Mouse (Mus musculus) cerebellum, postnatal 4 days (tissue): ENCODE results near the gene Gm10720.
"Not testable (repeated sequence)": the region's sequence is repeated elsewhere in the genome, so short reads cannot be mapped to it uniquely, and the experiment has no call there.

Experiments used
- DNase-seq, 2 experiments: peaks; one replicate each; pipeline ENCODE4 v3.0.0; 2022; ENCODE audit warnings: low spot score in 2 of 2, mixed read lengths in 1 of 2

Gm10720 gene

GRCm38 (mm10) chr9:3025653-3026052 is 10.2 kb downstream of the Gm10720 start:
- DNase-seq, result peak; percentile 90 to 94

DNA sequence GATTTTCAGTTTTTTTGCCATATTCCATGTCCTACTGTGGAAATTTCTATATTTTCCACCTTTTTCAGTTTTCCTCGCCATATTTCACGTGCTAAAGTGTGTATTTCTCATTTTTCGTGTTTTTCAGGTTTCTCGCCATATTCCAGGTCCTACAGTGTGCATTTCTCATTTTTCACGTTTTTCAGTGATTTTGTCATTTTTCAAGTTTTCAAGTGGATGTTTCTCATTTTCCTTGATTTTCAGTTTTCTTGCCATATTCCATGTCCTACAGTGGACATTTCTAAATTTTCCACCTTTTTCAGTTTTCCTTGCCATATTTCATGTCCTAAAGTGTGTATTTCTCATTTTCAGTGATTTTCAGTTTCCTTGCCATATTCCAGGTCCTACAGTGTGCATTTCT is 10.7 kb downstream of the Gm10720 start:
- DNase-seq, result peak; percentile 20 to 38

GRCm38 (mm10) chr9:3026741-3027140 is 11.3 kb downstream of the Gm10720 start:
- DNase-seq, result peak; percentile 23 to 26

DNA sequence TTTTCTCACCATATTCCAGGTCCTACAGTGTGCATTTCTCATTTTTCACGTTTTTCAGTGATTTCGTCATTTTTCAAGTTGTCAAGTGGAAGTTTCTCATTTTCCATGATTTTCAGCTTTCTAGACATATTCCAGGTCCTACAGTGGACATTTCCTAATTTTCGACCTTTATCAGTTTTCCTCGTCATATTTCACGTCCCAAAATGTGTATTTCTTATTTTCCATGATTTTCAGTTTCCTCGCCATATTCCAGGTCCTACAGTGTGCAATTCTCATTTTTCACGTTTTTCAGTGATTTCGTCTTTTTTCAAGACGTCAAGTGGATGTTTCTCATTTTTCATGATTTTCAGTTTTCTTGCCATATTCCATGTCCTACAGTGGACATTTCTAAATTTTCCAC is 11.7 kb downstream of the Gm10720 start:
- not testable (repeated sequence) for DNase-seq

GRCm38 (mm10) chr9:3029276-3030000 is 14.0 kb downstream of the Gm10720 start:
- DNase-seq, result peak; percentile 61 to 69

DNA sequence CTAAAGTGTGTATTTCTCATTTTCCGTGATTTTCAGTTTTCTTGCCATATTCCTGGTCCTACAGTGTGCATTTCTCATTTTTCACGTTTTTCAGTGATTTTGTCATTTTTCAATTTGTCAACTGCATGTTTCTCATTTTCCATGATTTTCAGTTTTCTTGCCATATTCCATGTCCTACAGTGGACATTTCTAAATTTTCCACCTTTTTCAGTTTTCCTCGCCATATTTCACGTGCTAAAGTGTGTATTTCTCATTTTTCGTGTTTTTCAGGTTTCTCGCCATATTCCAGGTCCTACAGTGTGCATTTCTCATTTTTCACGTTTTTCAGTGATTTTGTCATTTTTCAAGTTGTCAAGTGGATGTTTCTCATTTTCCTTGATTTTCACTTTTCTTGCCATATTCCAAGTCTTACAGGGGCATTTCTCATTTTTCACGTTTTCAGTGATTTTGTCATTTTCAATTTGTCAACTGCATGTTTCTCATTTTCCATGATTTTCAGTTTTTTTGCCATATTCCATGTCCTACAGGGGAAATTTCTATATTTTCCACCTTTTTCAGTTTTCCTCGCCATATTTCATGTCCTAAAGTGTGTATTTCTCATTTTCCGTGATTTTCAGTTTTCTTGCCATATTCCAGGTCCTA is 15.3 kb downstream of the Gm10720 start:
- DNase-seq, result not testable (repeated sequence)

DNA sequence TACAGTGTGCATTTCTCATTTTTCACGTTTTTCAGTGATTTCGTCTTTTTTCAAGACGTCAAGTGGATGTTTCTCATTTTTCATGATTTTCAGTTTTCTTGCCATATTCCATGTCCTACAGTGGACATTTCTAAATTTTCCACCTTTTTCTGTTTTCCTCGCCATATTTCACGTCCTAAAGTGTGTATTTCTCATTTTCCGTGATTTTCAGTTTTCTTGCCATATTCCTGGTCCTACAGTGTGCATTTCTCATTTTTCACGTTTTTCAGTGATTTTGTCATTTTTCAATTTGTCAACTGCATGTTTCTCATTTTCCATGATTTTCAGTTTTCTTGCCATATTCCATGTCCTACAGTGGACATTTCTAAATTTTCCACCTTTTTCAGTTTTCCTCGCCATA is 18.8 kb downstream of the Gm10720 start, which contains the start of gene Gm17535:
TSS of gene Gm17535 (plus strand) at position 301 of the 400 bp plus-strand sequence.
- DNase-seq, result not testable (repeated sequence)

- not testable (repeated sequence) for DNase-seq
Observed at GRCm38 (mm10) chr9:3036577-3036976, 21.1 kb downstream of the Gm10720 start, which contains the start of gene Gm10715. Gene Gm10715, plus strand, starts transcription at chr9:3036877.

DNA sequence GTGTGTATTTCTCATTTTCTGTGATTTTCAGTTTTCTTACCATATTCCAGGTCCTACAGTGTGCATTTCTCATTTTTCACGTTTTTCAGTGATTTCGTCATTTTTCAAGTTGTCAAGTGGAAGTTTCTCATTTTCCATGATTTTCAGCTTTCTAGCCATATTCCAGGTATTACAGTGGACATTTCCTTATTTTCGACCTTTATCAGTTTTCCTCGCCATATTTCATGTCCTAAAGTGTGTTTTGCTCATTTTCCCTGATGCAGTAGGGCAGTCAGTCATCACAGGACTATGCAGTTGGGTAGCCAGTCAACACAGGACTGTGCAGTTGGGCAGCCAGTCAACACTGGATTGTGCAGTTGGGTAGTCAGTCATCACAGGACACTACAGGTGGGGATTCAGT is 22.7 kb downstream of the Gm10720 start:
- DNase-seq, result not testable (repeated sequence)
